ENCODE assay signal across 22 mouse cellular contexts in genomic region chr8:61755186-61755585, GRCm38 (mm10).
A peak's percentile ranks its signal among the peaks of the same experiment; 100 is the strongest.
DNase-seq lines count a peak whose midpoint lies in the region; ATAC-seq lines count a peak whose summit lies in the region.
"Had no signal": no experiment of that assay in that cellular context is flagged by ENCODE, and none has a peak within 500 bp of the region (broad histone marks: within the 10 kb centered on the region; RNA-seq: fewer than 3 reads in every experiment).

No protein-coding gene starts in this region.

- whole genome bisulfite sequencing in heart, embryonic 13.5 days = 54% methylated on average over 2 of the region's 2 CpGs

- DNase-seq in adrenal gland, adult 2 months = peak; percentile 25
- no peak for DNase-seq in adrenal gland, postnatal 14 days
- no peak for DNase-seq in heart, postnatal 4 days
- peak; percentile 42 for DNase-seq in 3134 (ENCODE audit: extremely low read depth, insufficient read length, low spot score)
- DNase-seq in adipocyte (ENCODE audit: low spot score) = peak; percentile 31
- DNase-seq in embryo, embryonic 10 days (ENCODE audit: low spot score) = no peak
- no peak for DNase-seq in gastrocnemius, postnatal 25 days
- DNase-seq: adrenal gland, postnatal 25 days; cerebellum, adult 9-10 months; kidney, adult 9 months; kidney, postnatal 25 days; liver, postnatal 0 days; lung, postnatal 14 days had no signal

- peaks cover 34% of the 10 kb centered on the region for H3K36me3 ChIP-seq in heart, embryonic 13.5 days
- H3K36me3 ChIP-seq: hindbrain, embryonic 15.5 days; intestine, embryonic 15.5 days had no signal

- H3K9me3 ChIP-seq in heart, embryonic 13.5 days = no peaks in the 10 kb centered on the region
- H3K9me3 ChIP-seq: forebrain, embryonic 12.5 days; hindbrain, embryonic 15.5 days; intestine, embryonic 15.5 days; limb, embryonic 12.5 days; midbrain, embryonic 12.5 days had no signal

- peaks cover 57% of the 10 kb centered on the region for H3K4me1 ChIP-seq in heart, embryonic 13.5 days

- no peaks in the 10 kb centered on the region for H3K27me3 ChIP-seq in heart, embryonic 13.5 days (replicated peaks)
- H3K27me3 ChIP-seq: forebrain, embryonic 12.5 days; hindbrain, embryonic 15.5 days; intestine, embryonic 15.5 days; limb, embryonic 12.5 days; midbrain, embryonic 12.5 days had no signal

- no peak overlapping the region for H3K9ac ChIP-seq in heart, embryonic 13.5 days
- H3K9ac ChIP-seq: forebrain, embryonic 12.5 days; hindbrain, embryonic 15.5 days; intestine, embryonic 15.5 days; limb, embryonic 12.5 days; liver, postnatal 0 days; midbrain, embryonic 12.5 days had no signal

- H3K4me2 ChIP-seq in heart, embryonic 13.5 days = no peak overlapping the region
- H3K4me2 ChIP-seq: forebrain, embryonic 12.5 days; hindbrain, embryonic 15.5 days; intestine, embryonic 15.5 days; liver, embryonic 11.5 days; midbrain, embryonic 12.5 days had no signal

- ATAC-seq in heart, embryonic 13.5 days (ENCODE audit: extremely low read depth, insufficient number of reproducible peaks, low FRiP score, low TSS enrichment) = no peak
- ATAC-seq: activated CD4-positive, CD25-positive, alpha-beta regulatory T cell, adult 4 months; intestine, embryonic 15.5 days; liver, postnatal 0 days had no signal

- H3K27ac ChIP-seq in heart, embryonic 13.5 days (replicated peaks) = peak overlapping the region; percentile 61
- H3K27ac ChIP-seq: forebrain, embryonic 12.5 days; heart, adult 2 months; hindbrain, embryonic 15.5 days; intestine, embryonic 15.5 days; limb, embryonic 12.5 days; midbrain, embryonic 12.5 days had no signal

- H3K4me3 ChIP-seq in heart, embryonic 13.5 days = no peak overlapping the region
- H3K4me3 ChIP-seq: forebrain, embryonic 12.5 days; heart, adult 2 months; hindbrain, embryonic 15.5 days; intestine, embryonic 15.5 days; limb, embryonic 12.5 days; midbrain, embryonic 12.5 days had no signal

Comparison
In these comparisons a context has a peak if more than half of its experiments do, and no peak if none do; other contexts are left out.
1. DNase-seq: peak in adrenal gland, adult 2 months (single experiment), 3134 (single experiment) and adipocyte (single experiment); none in adrenal gland, postnatal 14 days (single experiment), heart, postnatal 4 days (single experiment), embryo, embryonic 10 days (single experiment) and gastrocnemius, postnatal 25 days (single experiment).